Mouse (Mus musculus): ENCODE measurements around the gene Szrd1.

GRCm38 (mm10) chr4:141134751-141135530 is 4.6 kb downstream of the Szrd1 start:
- TF ChIP-seq CTCF (IDR thresholded peaks at IDR 0.05; ENCODE audit: borderline replicate concordance, insufficient read depth, low read depth, low read length) (no peak), POLR2A (IDR thresholded peaks at IDR 0.05; ENCODE audit: borderline replicate concordance, insufficient read depth, low read length) (no peak)

Data from cerebellum, adult 2 months (tissue).